13 mouse cellular contexts compared by ENCODE assay signal in genomic region chr3:8721628-8722594, GRCm38 (mm10).
DNase-seq lines count a peak whose midpoint lies in the region; ATAC-seq and TF ChIP-seq lines count a peak whose summit lies in the region.
"Had no signal": no experiment of that assay in that cellular context is flagged by ENCODE, and none has a peak within 500 bp of the region (broad histone marks: within the 10 kb centered on the region; RNA-seq: fewer than 3 reads in every experiment).

No protein-coding gene starts in this region.

- H3K4me1 ChIP-seq in forebrain, embryonic 10.5 days = peaks cover 55% of the 10 kb centered on the region
- H3K4me1 ChIP-seq in forebrain, embryonic 12.5 days = peaks cover 32% of the 10 kb centered on the region
- H3K4me1 ChIP-seq in lung, embryonic 14.5 days (ENCODE audit: insufficient read depth) = peaks cover 6% of the 10 kb centered on the region
- peaks cover 23% of the 10 kb centered on the region for H3K4me1 ChIP-seq in liver, embryonic 11.5 days (replicated peaks; ENCODE audit: control insufficient read depth, insufficient read depth, low read length)

- H3K9ac ChIP-seq in forebrain, embryonic 12.5 days = no peak overlapping the region
- no peak overlapping the region for H3K9ac ChIP-seq in lung, embryonic 14.5 days
- 0 out of 2 replicates have a peak overlapping the region, but pooled peaks have one; percentile 22 for H3K9ac ChIP-seq in liver, embryonic 11.5 days (ENCODE audit: low read depth, low read length)
- H3K9ac ChIP-seq: hindbrain, embryonic 12.5 days had no signal

- H3K4me3 ChIP-seq in forebrain, embryonic 10.5 days = no peak overlapping the region
- no peak overlapping the region for H3K4me3 ChIP-seq in forebrain, embryonic 12.5 days (replicated peaks)
- H3K4me3 ChIP-seq in lung, embryonic 14.5 days (ENCODE audit: low read depth, low read length) = no peak overlapping the region
- H3K4me3 ChIP-seq in liver, embryonic 11.5 days (ENCODE audit: low read depth, low read length) = no peak overlapping the region
- H3K4me3 ChIP-seq: hindbrain, embryonic 12.5 days had no signal

- H3K27ac ChIP-seq in forebrain, embryonic 10.5 days = 0 out of 2 replicates have a peak overlapping the region, but pooled peaks have one; percentile 49
- no peak overlapping the region for H3K27ac ChIP-seq in forebrain, embryonic 12.5 days
- no peak overlapping the region for H3K27ac ChIP-seq in lung, embryonic 14.5 days (ENCODE audit: low read depth)
- peak overlapping the region; percentile 29; the same call in 1 of the 2 replicates for H3K27ac ChIP-seq in liver, embryonic 11.5 days (ENCODE audit: low read depth, low read length)
- H3K27ac ChIP-seq: hindbrain, embryonic 12.5 days had no signal

- H3K4me2 ChIP-seq in forebrain, embryonic 12.5 days = no peak overlapping the region
- no peak overlapping the region for H3K4me2 ChIP-seq in lung, embryonic 14.5 days
- H3K4me2 ChIP-seq in liver, embryonic 11.5 days = peak overlapping the region; percentile 31; the same call in 1 of the 2 replicates
- H3K4me2 ChIP-seq: hindbrain, embryonic 12.5 days had no signal

- no peaks in the 10 kb centered on the region for H3K36me3 ChIP-seq in forebrain, embryonic 10.5 days (replicated peaks)
- no peaks in the 10 kb centered on the region for H3K36me3 ChIP-seq in forebrain, embryonic 12.5 days (replicated peaks)
- no peaks in the 10 kb centered on the region for H3K36me3 ChIP-seq in lung, embryonic 14.5 days (ENCODE audit: insufficient read depth)
- no peaks in the 10 kb centered on the region for H3K36me3 ChIP-seq in liver, embryonic 11.5 days (ENCODE audit: control insufficient read depth, insufficient read depth, low read length)
- H3K36me3 ChIP-seq: hindbrain, embryonic 12.5 days had no signal

- ATAC-seq in forebrain, embryonic 12.5 days (ENCODE audit: low FRiP score) = no peak
- 0 out of 2 replicates have a peak, but pooled peaks have one; percentile 6 for ATAC-seq in lung, embryonic 14.5 days (ENCODE audit: insufficient read depth)
- peak; percentile 79 for ATAC-seq in liver, embryonic 11.5 days (replicated peaks; ENCODE audit: low FRiP score)
- ATAC-seq: intestine, postnatal 0 days had no signal

- peaks cover 32% of the 10 kb centered on the region for H3K27me3 ChIP-seq in forebrain, embryonic 10.5 days (ENCODE audit: poor library complexity, severe bottlenecking)
- 0 out of 2 replicates have a peak, but pooled peaks cover 4% of the 10 kb centered on the region for H3K27me3 ChIP-seq in forebrain, embryonic 12.5 days
- H3K27me3 ChIP-seq in lung, embryonic 14.5 days (ENCODE audit: insufficient read depth, low read length) = no peaks in the 10 kb centered on the region
- 0 out of 2 replicates have a peak, but pooled peaks cover 2% of the 10 kb centered on the region for H3K27me3 ChIP-seq in liver, embryonic 11.5 days (replicated peaks; ENCODE audit: control insufficient read depth, insufficient read depth, low read length)
- H3K27me3 ChIP-seq: hindbrain, embryonic 12.5 days had no signal

- WGBS in forebrain, embryonic 10.5 days = 73% methylated on average over 4 of the region's 4 CpGs
- 70% methylated on average over 4 of the region's 4 CpGs for WGBS in forebrain, embryonic 12.5 days
- 26% methylated on average over 4 of the region's 4 CpGs for WGBS in lung, embryonic 14.5 days
- WGBS in liver, embryonic 11.5 days = 43% methylated on average over 4 of the region's 4 CpGs

- no peaks in the 10 kb centered on the region for H3K9me3 ChIP-seq in forebrain, embryonic 10.5 days
- H3K9me3 ChIP-seq in forebrain, embryonic 12.5 days = no peaks in the 10 kb centered on the region
- H3K9me3 ChIP-seq in lung, embryonic 14.5 days (ENCODE audit: low read depth, low read length) = no peaks in the 10 kb centered on the region
- H3K9me3 ChIP-seq in liver, embryonic 11.5 days (ENCODE audit: control insufficient read depth, low read length) = no peaks in the 10 kb centered on the region
- H3K9me3 ChIP-seq: hindbrain, embryonic 12.5 days had no signal

- no peak for DNase-seq in forebrain, embryonic 10.5 days (ENCODE audit: extremely low spot score, low spot score)
- no peak for DNase-seq in lung, embryonic 14.5 days
- no peak for DNase-seq in lung, postnatal 10 days
- DNase-seq in liver, embryonic 11.5 days (ENCODE audit: low spot score) = peak; percentile 39
- peak; percentile 60 for DNase-seq in retina, postnatal 1 day
- no peak for DNase-seq in neural tube, embryonic 10.5 days (ENCODE audit: extremely low spot score, low spot score)
- no peak for DNase-seq in ovary, adult 18-20 months (ENCODE audit: low spot score)
- DNase-seq: B cell, adult 2 months; lung, adult 18-20 months; thymus, postnatal 25 days had no signal

- no peak for TF ChIP-seq CTCF in lung, embryonic 14.5 days (IDR thresholded peaks at IDR 0.05; ENCODE audit: low read depth)

Comparison
In these comparisons a context has a peak if more than half of its experiments do, and no peak if none do; other contexts are left out.
1. H3K27ac ChIP-seq: peak in forebrain, embryonic 10.5 days (single experiment) and liver, embryonic 11.5 days (single experiment); none in forebrain, embryonic 12.5 days (single experiment) and lung, embryonic 14.5 days (single experiment).
2. DNase-seq: peak in liver, embryonic 11.5 days (single experiment) and retina, postnatal 1 day (single experiment); none in forebrain, embryonic 10.5 days (single experiment), lung, embryonic 14.5 days (single experiment), lung, postnatal 10 days (single experiment), neural tube, embryonic 10.5 days (single experiment) and ovary, adult 18-20 months (single experiment).